Mouse (Mus musculus) liver, postnatal 0 days (tissue): ENCODE results near the gene Clca3a1. TPM values are rescaled to one million over a fixed set of nuclear protein-coding genes. Genes with fewer than 3 reads are reported as not detected.
"Not testable (repeated sequence)": the region's sequence is repeated elsewhere in the genome, so short reads cannot be mapped to it uniquely, and the experiment has no call there.

Experiments
- ATAC-seq: fragments of 200-750 bp; cut with Nextera tagmentation; 2 replicates; pipeline ENCODE4 v1.8.0; 2017; ENCODE audit warnings: mild to moderate bottlenecking, moderate library complexity
- DNase-seq: peaks from one replicate; pipeline ENCODE4 v3.0.0-alpha.2; 2016
- H3K27ac ChIP-seq: fragments of 300-500 bp; sonication (generic); 2 replicates; pipeline ENCODE4 v1.5.1; 2014; ENCODE audit warnings: antibody characterized with exemption, moderate library complexity, mild to moderate bottlenecking, low read depth
- H3K27me3 ChIP-seq: fragments of 300-500 bp; sonication (generic); 2 replicates; pipeline ENCODE4 v1.6.1; 2014; ENCODE audit warnings: low read length, control low read depth, mixed read lengths; ENCODE audit not compliant: insufficient read depth
- H3K36me3 ChIP-seq: fragments of 300-500 bp; sonication (generic); replicated peaks from 2 replicates; pipeline ENCODE4 v1.6.1; 2014; ENCODE audit warnings: mild to moderate bottlenecking, control low read depth, low read length, moderate library complexity, mixed read lengths; ENCODE audit not compliant: insufficient read depth
- H3K4me1 ChIP-seq: fragments of 300-500 bp; sonication (generic); 2 replicates; pipeline ENCODE4 v1.6.1; 2014; ENCODE audit warnings: antibody characterized with exemption, mild to moderate bottlenecking, control low read depth; ENCODE audit not compliant: insufficient read depth
- H3K4me2 ChIP-seq: fragments of 300-500 bp; sonication (generic); 2 replicates; pipeline ENCODE4 v1.6.1; 2014; ENCODE audit warnings: low read depth, mild to moderate bottlenecking, low read length, moderate library complexity, mixed read lengths
- H3K4me3 ChIP-seq: fragments of 300-500 bp; sonication (generic); 2 replicates; pipeline ENCODE4 v1.5.1; 2014; ENCODE audit warnings: low read depth, low read length
- H3K9ac ChIP-seq: fragments of 300-500 bp; sonication (generic); replicated peaks from 2 replicates; pipeline ENCODE4 v1.6.1; 2014; ENCODE audit warnings: mild to moderate bottlenecking, moderate library complexity
- H3K9me3 ChIP-seq: fragments of 300-500 bp; sonication (generic); 2 replicates; pipeline ENCODE4 v1.6.1; 2016; ENCODE audit warnings: mild to moderate bottlenecking, control low read depth, low read length, mixed read lengths
- CTCF ChIP-seq: sonication (generic); IDR thresholded peaks from 2 replicates; pipeline ENCODE4 v1.5.1; 2016; ENCODE audit warnings: antibody characterized with exemption, low read depth
- EP300 ChIP-seq: IDR thresholded peaks from 2 replicates; pipeline ENCODE4 v1.6.1; 2016; ENCODE audit warnings: antibody characterized with exemption, low read depth, mild to moderate bottlenecking
- WGBS: fragments of 180-500 bp; shearing (Covaris S2); extraction: QIAGEN DNeasy Blood & Tissue Kit; methylation state at CpG from one replicate; pipeline ENCODE4 v1.1.7; 2014; ENCODE audit not compliant: insufficient replicate concordance; 5-methylcytosine and 5-hydroxymethylcytosine counted together
- polyA plus RNA-seq: library from polyadenylated mRNA; unstranded; fragments of >200 nt; fragmentation: Nextera tagmentation; extraction: Ambion mirVana; gene quantifications from 2 replicates; pipeline ENCODE4 v1.2.1, GENCODE M21; 2015

Gene Clca3a1
- polyA plus RNA-seq: 8.3 and 8.5 TPM in 2 replicates

- 40% methylated on average over 9 of the region's 11 CpGs for WGBS
- peak within 1 kb of the TSS; percentile 48 for H3K9ac ChIP-seq
Measured at GRCm38 (mm10) chr3:144760592-144761309, at the start of gene Clca3a1. Clca3a1 (minus strand) TSS chr3:144760977.

GRCm38 (mm10) chr3:144808153-144808925 is 47.6 kb upstream of the Clca3a1 start:
- not testable (repeated sequence) for H3K4me3 ChIP-seq, H3K9ac ChIP-seq, H3K4me1 ChIP-seq, DNase-seq, H3K36me3 ChIP-seq, ATAC-seq, H3K27me3 ChIP-seq, H3K9me3 ChIP-seq, H3K4me2 ChIP-seq, H3K27ac ChIP-seq
- 63% methylated on average over 14 of the region's 17 CpGs for WGBS

More at GRCm38 (mm10) chr3:144760592-144761309, at the start of gene Clca3a1:
- Histone ChIP-seq H3K27ac (peak within 1 kb of the TSS; percentile 82), H3K4me3 (peak within 1 kb of the TSS; percentile 42), H3K27me3 (no peaks in the 10 kb centered on the region), H3K36me3 (no peaks in the 10 kb centered on the region), H3K4me2 (peak within 1 kb of the TSS; percentile 68), H3K4me1 (no peaks in the 10 kb centered on the region), H3K9me3 (no peaks in the 10 kb centered on the region)
- peak; percentile 97 for TF ChIP-seq EP300
- no peak for TF ChIP-seq CTCF
- peak; percentile 56 for DNase-seq
- peak; percentile 96 for ATAC-seq

- not testable (repeated sequence) for H3K4me2 ChIP-seq, H3K4me3 ChIP-seq, ATAC-seq, H3K9ac ChIP-seq, H3K4me1 ChIP-seq, H3K36me3 ChIP-seq, H3K9me3 ChIP-seq, DNase-seq, H3K27me3 ChIP-seq, H3K27ac ChIP-seq
- 65% methylated on average over 2 of the region's 2 CpGs for WGBS
Measured at GRCm38 (mm10) chr3:144806626-144807025, 45.8 kb upstream of the Clca3a1 start.

- Histone ChIP-seq H3K27me3 (no peaks in the 10 kb centered on the region), H3K9ac (no peak overlapping the region), H3K36me3 (no peaks in the 10 kb centered on the region), H3K4me1 (no peaks in the 10 kb centered on the region), H3K27ac (no peak overlapping the region), H3K9me3 (no peaks in the 10 kb centered on the region), H3K4me2 (no peak overlapping the region), H3K4me3 (no peak overlapping the region)
- no peak for TF ChIP-seq EP300
- peak; percentile 54 for TF ChIP-seq CTCF
- 28% methylated on average over 8 of the region's 8 CpGs for WGBS
- no peak for ATAC-seq
- peak; percentile 61 for DNase-seq
Measured at GRCm38 (mm10) chr3:144801861-144802260, 41.1 kb upstream of the Clca3a1 start.

- DNase-seq (no peak), ATAC-seq (no peak)
- no peak overlapping the region for H3K27ac ChIP-seq
- H3K4me3 ChIP-seq: 0 out of 2 replicates have a peak overlapping the region, but pooled peaks have one; percentile 2
- peak overlapping the region; percentile 38 for H3K4me2 ChIP-seq
- no peaks in the 10 kb centered on the region for H3K4me1 ChIP-seq
- WGBS: 61% methylated on average over 11 of the region's 11 CpGs
- TF ChIP-seq EP300 (peak; percentile 26; the same call in 1 of the 2 replicates), CTCF (no peak)
- no peaks in the 10 kb centered on the region for H3K9me3 ChIP-seq
- H3K36me3 ChIP-seq: no peaks in the 10 kb centered on the region
- H3K9ac ChIP-seq: no peak overlapping the region
- H3K27me3 ChIP-seq: no peaks in the 10 kb centered on the region
Measured at GRCm38 (mm10) chr3:144785181-144786148, 24.7 kb upstream of the Clca3a1 start.

- no peak overlapping the region for H3K4me3 ChIP-seq
- no peak overlapping the region for H3K9ac ChIP-seq
- H3K27me3 ChIP-seq: no peaks in the 10 kb centered on the region
- no peaks in the 10 kb centered on the region for H3K9me3 ChIP-seq
- WGBS: 82% methylated on average over 4 of the region's 4 CpGs
- ATAC-seq (no peak), DNase-seq (no peak)
- H3K4me2 ChIP-seq: no peak overlapping the region
- H3K4me1 ChIP-seq: no peaks in the 10 kb centered on the region
- no peak for TF ChIP-seq EP300
- TF ChIP-seq CTCF: no peak
- H3K27ac ChIP-seq: no peak overlapping the region
- no peaks in the 10 kb centered on the region for H3K36me3 ChIP-seq
Measured at GRCm38 (mm10) chr3:144765161-144765560, 4.4 kb upstream of the Clca3a1 start.
